7 mouse cellular contexts compared by ENCODE assay signal in genomic region chr12:108994436-108995031, GRCm38 (mm10).
DNase-seq lines count a peak whose midpoint lies in the region; ATAC-seq and TF ChIP-seq lines count a peak whose summit lies in the region.

No protein-coding gene starts in this region.

- peaks cover 4% of the 10 kb centered on the region; the same call in 1 of the 2 replicates for H3K4me1 ChIP-seq in limb, embryonic 13.5 days
- H3K4me1 ChIP-seq in midbrain, postnatal 0 days (ENCODE audit: insufficient read depth, low read length) = peaks cover 7% of the 10 kb centered on the region

- H3K9ac ChIP-seq in limb, embryonic 13.5 days = no peak overlapping the region
- no peak overlapping the region for H3K9ac ChIP-seq in midbrain, postnatal 0 days (replicated peaks; ENCODE audit: low read length, poor library complexity, severe bottlenecking)

- TF ChIP-seq CTCF in midbrain, postnatal 0 days (IDR thresholded peaks at IDR 0.05) = no peak; the same call in 1 of the 2 replicates

- peaks cover 3% of the 10 kb centered on the region; the same call in 1 of the 2 replicates for H3K27me3 ChIP-seq in limb, embryonic 13.5 days
- no peaks in the 10 kb centered on the region for H3K27me3 ChIP-seq in midbrain, postnatal 0 days (ENCODE audit: insufficient read depth, low read length)

- no peak overlapping the region for H3K27ac ChIP-seq in limb, embryonic 13.5 days
- no peak overlapping the region for H3K27ac ChIP-seq in midbrain, postnatal 0 days (ENCODE audit: low read depth, low read length)

- H3K4me3 ChIP-seq in limb, embryonic 13.5 days = peak overlapping the region; percentile 22; the same call in 1 of the 2 replicates
- H3K4me3 ChIP-seq in midbrain, postnatal 0 days (ENCODE audit: low read depth, low read length) = no peak overlapping the region

- H3K9me3 ChIP-seq in limb, embryonic 13.5 days = no peaks in the 10 kb centered on the region
- H3K9me3 ChIP-seq in midbrain, postnatal 0 days (ENCODE audit: low read length) = no peaks in the 10 kb centered on the region

- peak overlapping the region; percentile 60 for H3K4me2 ChIP-seq in limb, embryonic 13.5 days (replicated peaks)
- H3K4me2 ChIP-seq in midbrain, postnatal 0 days (ENCODE audit: low read depth, low read length, poor library complexity, severe bottlenecking) = no peak overlapping the region

- no peaks in the 10 kb centered on the region for H3K36me3 ChIP-seq in limb, embryonic 13.5 days
- no peaks in the 10 kb centered on the region for H3K36me3 ChIP-seq in midbrain, postnatal 0 days (ENCODE audit: insufficient read depth, low read length)

- intact Hi-C loops in gastrocnemius, postnatal 36 days (cut with DNase I) = no loop called here

- peak; percentile 80 for ATAC-seq in limb, embryonic 13.5 days (ENCODE audit: low FRiP score, low read depth)
- no peak for ATAC-seq in midbrain, postnatal 0 days (ENCODE audit: low FRiP score)

- DNase-seq in adipocyte (ENCODE audit: low spot score) = peak; percentile 86
- DNase-seq in c-Kit-positive CD71-positive TER-119-positive erythroid progenitor cells, embryonic 14.5 days (ENCODE audit: low spot score) = peak; percentile 41
- DNase-seq in gastrocnemius, postnatal 36 days = peak; percentile 67 to 76
- DNase-seq in hindlimb bud, embryonic 11.5 days (ENCODE audit: extremely low spot score, low read depth, low spot score) = peak; percentile 84
- peak; percentile 63 for DNase-seq in midbrain, postnatal 0 days (ENCODE audit: low spot score)
- peak; percentile 73 to 89 for DNase-seq in spleen, postnatal 4 days (ENCODE audit: low spot score in 2 of 2)

- WGBS in limb, embryonic 13.5 days = 4% methylated on average over 19 of the region's 19 CpGs
- WGBS in midbrain, postnatal 0 days = 26% methylated on average over 19 of the region's 19 CpGs
